Mouse (Mus musculus) bone marrow macrophage, adult 2 months (primary cell): ENCODE measurements at regions not wholly inside any gene's neighbourhood (a gene's known extent, or its start where the extent isn't known, plus 50 kb on each side); places are given as distances from the start of the nearest gene placed in this dataset.

ENCODE experiments used
- H3K27ac ChIP-seq: 2 replicates; pipeline ENCODE4 v1.5.1; 2012; ENCODE audit warnings: low read depth, low read length; ENCODE audit not compliant: insufficient read depth
- H3K4me1 ChIP-seq: 2 replicates; pipeline ENCODE4 v1.6.1; 2012; ENCODE audit warnings: low read length; ENCODE audit not compliant: control insufficient read depth, insufficient read depth
- H3K4me3 ChIP-seq: 2 replicates; pipeline ENCODE4 v1.5.1; 2012; ENCODE audit warnings: mild to moderate bottlenecking, low read length, moderate library complexity; ENCODE audit not compliant: insufficient read depth
- CTCF ChIP-seq: IDR thresholded peaks from 2 replicates; pipeline ENCODE4 v1.5.1; 2012; ENCODE audit warnings: low read depth, mild to moderate bottlenecking, low read length, moderate library complexity
- POLR2A ChIP-seq: IDR thresholded peaks from 2 replicates; pipeline ENCODE4 v1.6.1; 2012; ENCODE audit warnings: mild to moderate bottlenecking, low read depth, low read length, borderline replicate concordance

DNA sequence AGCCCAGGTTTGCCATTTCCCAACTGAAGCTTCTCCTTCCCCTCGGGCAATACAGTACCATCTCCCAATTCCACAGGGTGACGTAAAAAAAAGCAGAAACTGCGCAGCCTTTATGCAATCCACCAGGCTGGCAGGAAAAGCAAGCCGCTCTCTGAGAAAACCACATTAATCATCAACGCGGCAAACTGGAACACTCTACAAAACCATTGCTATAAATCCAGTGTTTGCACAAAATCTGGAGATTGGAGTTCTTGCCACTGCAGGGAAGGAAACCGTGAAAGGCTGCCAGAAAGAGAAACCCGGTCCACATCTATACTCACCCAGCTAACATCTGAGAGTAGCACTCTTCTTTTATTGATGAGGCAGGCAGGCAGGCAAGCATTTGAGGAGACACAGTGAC is 160.7 kb upstream of the Hes1 start:
- TF ChIP-seq POLR2A, result no peak
- TF ChIP-seq CTCF, result no peak
- H3K4me3 ChIP-seq, result no peak overlapping the region
- H3K4me1 ChIP-seq, result peaks cover 6% of the 10 kb centered on the region
- no peak overlapping the region for H3K27ac ChIP-seq

DNA sequence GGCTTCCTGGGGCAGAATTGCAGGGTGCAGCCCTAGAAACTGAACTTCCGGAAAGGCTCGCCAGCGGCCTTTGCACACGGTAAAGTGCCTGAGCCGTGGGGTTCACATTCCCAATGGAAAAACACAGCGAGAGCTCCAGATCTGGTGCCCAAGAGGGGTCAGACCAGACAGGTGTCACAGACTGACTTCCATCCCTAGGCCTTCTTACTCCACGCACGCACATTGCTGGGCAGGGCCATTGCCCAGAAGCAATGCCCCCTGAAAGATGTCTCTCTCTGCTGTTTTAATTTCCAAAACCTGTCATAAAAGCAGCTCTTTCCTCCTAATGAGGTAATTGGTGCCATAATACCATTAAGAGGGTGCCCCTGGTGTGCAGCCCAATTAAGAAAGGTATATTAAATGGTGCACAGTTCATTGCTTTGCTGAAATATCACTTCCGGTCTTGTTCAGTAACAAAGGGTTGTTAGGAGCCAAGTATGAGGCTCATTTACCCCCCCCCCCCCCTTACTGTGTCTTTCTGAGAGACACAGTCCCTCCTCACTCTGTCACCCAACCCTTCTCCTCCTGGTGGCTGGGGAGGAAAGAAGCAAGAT is 159.9 kb upstream of the Hes1 start:
- Histone ChIP-seq H3K4me1 (peaks cover 6% of the 10 kb centered on the region), H3K27ac (no peak overlapping the region), H3K4me3 (no peak overlapping the region)
- TF ChIP-seq CTCF (no peak), POLR2A (no peak)

DNA sequence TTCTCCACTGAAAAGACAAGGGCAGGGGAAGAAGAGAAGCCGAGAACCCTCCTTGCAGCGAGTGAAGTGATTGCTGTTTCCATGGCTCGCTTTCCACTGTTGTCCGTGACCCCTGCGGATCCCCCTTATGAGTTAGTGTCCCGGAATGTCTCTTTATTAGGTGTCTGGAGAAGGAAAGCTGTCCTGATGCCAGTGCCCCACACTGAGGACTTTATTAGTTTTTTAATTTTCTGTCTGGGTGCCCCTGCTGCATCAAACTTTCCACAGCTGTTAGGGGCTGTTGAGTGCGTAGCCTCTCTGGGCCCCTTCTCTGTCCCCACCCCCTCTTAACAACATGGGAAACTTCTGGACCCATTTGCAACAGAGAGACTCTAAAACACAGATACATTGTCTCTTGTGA is 156.9 kb upstream of the Hes1 start:
- Histone ChIP-seq H3K4me3 (no peak overlapping the region), H3K4me1 (peaks cover 10% of the 10 kb centered on the region), H3K27ac (no peak overlapping the region)
- TF ChIP-seq POLR2A (no peak), CTCF (no peak)

DNA sequence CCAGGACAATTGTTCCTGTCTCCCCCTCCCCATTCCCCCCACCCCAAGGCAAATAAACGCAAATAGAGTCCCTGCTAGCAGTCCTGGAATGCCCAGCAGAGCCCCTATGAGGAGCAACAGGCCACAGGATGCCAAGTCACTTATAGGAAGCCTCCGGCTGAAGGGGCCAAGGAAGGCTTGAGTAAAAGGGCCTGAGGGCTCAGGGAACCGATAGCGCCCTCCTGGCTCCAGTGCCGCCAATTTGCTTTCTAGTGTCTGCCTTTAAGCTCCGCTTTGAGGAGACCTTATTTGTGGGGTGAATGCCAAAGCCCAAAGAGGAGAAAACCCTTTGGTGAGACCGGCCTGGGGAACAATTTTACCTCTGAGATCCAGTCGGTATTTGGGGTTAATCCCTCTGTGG is 156.2 kb upstream of the Hes1 start:
- H3K4me3 ChIP-seq, result no peak overlapping the region
- no peak for TF ChIP-seq POLR2A
- TF ChIP-seq CTCF, result no peak

DNA sequence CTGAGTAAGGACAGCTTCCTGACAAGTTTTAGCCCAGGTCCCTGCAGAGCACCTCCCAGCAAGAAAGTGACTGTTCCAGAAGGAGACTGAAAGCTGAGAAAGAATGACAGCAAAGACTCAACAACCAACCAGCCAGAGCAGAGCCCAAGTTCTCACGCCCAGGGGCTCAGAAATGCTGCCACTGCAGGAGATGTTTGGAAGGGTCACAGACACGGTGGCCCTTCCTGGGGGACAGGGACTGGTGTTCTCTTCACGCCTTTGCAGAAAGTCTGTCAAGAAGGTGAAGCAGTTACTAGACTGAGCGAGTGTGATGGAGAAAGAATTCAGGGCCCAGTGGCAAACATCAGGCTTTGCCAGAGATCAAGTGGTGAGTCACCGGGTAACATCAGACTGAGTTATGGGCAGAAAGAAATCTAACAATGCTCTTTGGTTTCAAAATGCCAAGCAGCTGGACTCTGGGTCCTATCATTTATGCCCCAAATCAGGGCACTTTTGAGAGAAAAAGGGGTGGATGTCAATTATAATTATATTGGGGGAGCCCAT is 154.2 kb upstream of the Hes1 start:
- no peak overlapping the region for H3K4me3 ChIP-seq
- H3K4me1 ChIP-seq, result peaks cover 4% of the 10 kb centered on the region; the same call in 1 of the 2 replicates
- TF ChIP-seq POLR2A (no peak), CTCF (no peak)
- H3K27ac ChIP-seq, result no peak overlapping the region

More for the DNA sequence above, 156.2 kb upstream of the Hes1 start:
- Histone ChIP-seq H3K4me1 (peaks cover 10% of the 10 kb centered on the region), H3K27ac (no peak overlapping the region)

DNA sequence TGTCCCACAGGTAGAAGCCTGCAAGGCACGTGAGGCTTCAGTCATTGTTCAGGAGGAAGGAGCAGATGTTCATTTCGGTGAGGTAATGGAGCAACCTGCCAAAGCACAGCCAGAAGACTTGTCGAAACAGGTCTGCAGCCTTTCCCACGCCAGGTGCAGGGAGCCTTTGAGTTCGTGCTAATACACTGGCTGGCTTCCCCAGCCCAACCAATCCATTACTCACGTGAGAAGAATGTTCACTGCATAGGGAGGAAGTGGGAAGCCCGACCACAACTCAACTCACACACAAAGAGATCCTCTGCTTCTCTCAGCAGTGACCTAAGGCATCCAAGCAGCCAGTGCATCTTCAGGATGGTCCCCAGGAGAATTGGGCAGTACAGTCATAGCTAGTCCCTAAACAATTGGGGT is 153.0 kb upstream of the Hes1 start:
- H3K27ac ChIP-seq, result no peak overlapping the region
- no peak overlapping the region for H3K4me3 ChIP-seq
- peaks cover 4% of the 10 kb centered on the region; the same call in 1 of the 2 replicates for H3K4me1 ChIP-seq
- no peak for TF ChIP-seq POLR2A
- no peak for TF ChIP-seq CTCF

- Histone ChIP-seq H3K4me3 (no peak overlapping the region), H3K4me1 (peaks cover 4% of the 10 kb centered on the region; the same call in 1 of the 2 replicates)
- no peak for TF ChIP-seq CTCF
- no peak for TF ChIP-seq POLR2A
Measured at GRCm38 (mm10) chr16:29913357-29914010, 150.7 kb upstream of the Hes1 start.

GRCm38 (mm10) chr16:29915346-29915745 is 148.8 kb upstream of the Hes1 start:
- Histone ChIP-seq H3K27ac (no peak overlapping the region), H3K4me3 (no peak overlapping the region), H3K4me1 (peaks cover 4% of the 10 kb centered on the region; the same call in 1 of the 2 replicates)
- TF ChIP-seq POLR2A, result no peak

More at GRCm38 (mm10) chr16:29913357-29914010, 150.7 kb upstream of the Hes1 start:
- H3K27ac ChIP-seq, result no peak overlapping the region

DNA sequence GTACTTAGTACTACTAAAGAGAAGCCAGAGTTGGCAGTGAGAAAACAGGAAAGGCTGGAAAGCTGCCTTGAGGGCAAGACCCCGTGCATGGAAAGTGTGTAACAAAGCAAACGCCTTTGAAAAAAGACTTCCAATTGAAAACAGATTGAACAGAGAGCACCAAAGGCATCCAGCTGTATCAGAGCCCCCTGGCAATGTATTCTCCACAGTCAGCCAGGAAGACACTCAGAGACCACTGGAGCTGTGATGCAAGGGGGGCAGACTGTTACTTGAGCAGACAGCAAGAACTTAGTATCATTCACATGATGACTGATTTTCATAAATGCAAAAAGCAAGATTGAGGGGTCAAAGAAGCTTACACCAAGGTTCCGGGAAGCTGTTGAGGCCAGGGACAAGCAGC is 146.2 kb upstream of the Hes1 start:
- no peak overlapping the region for H3K4me3 ChIP-seq
- H3K4me1 ChIP-seq, result no peaks in the 10 kb centered on the region
- no peak for TF ChIP-seq CTCF
- TF ChIP-seq POLR2A, result no peak
- no peak overlapping the region for H3K27ac ChIP-seq

DNA sequence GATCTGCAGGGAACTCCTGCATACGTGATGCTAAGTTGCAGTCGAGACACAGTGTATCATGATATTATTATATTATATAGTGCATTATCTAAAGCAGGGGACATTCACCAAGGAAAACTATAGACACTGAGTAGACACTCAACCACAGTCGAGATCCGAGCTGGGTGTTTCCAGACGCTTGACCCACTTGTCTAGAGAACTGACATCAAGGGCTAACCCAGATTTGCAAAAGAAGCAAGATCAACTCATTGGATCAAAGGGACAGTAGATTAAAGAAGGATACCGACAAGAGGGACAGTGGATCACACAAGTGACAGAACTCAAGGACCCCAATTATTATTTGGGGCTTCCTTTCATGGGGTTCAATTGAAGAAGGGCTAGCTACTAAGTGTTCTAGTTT is 145.8 kb upstream of the Hes1 start:
- Histone ChIP-seq H3K27ac (no peak overlapping the region), H3K4me1 (no peaks in the 10 kb centered on the region), H3K4me3 (no peak overlapping the region)
- TF ChIP-seq POLR2A (no peak), CTCF (no peak)

GRCm38 (mm10) chr16:29920940-29921339 is 143.2 kb upstream of the Hes1 start:
- Histone ChIP-seq H3K4me3 (no peak overlapping the region), H3K27ac (no peak overlapping the region), H3K4me1 (no peaks in the 10 kb centered on the region)
- TF ChIP-seq POLR2A (no peak), CTCF (no peak)
